Mouse (Mus musculus) liver, adult 2 months (tissue): ENCODE measurements around the gene Itgb2.

Experiments
- CTCF ChIP-seq: fragments of 200-500 bp; IDR thresholded peaks from 2 replicates; pipeline ENCODE4 v1.5.1; 2011; ENCODE audit warnings: low read depth, low read length, control low read depth
- POLR2A ChIP-seq: fragments of 200-500 bp; IDR thresholded peaks from 2 replicates; pipeline ENCODE4 v1.6.1; 2011; ENCODE audit warnings: low read length, control low read depth; ENCODE audit not compliant: insufficient read depth; ENCODE audit errors: extremely low read depth

GRCm38 (mm10) chr10:77560090-77560489, 30.0 kb downstream of the Itgb2 start:
- no peak for TF ChIP-seq CTCF
- no peak for TF ChIP-seq POLR2A
